Mouse (Mus musculus): Measurements from ENCODE around the gene Rabep2. TPM values are rescaled to one million over a fixed set of nuclear protein-coding genes. Genes with fewer than 3 reads are reported as not detected.
"Not testable (repeated sequence)": the region's sequence is repeated elsewhere in the genome, so short reads cannot be mapped to it uniquely, and the experiment has no call there.

The Rabep2 gene
- 23.9 and 24.2 TPM in 2 replicates for polyA plus RNA-seq (2015; fragmentation: Nextera tagmentation; extraction: Ambion mirVana)

DNA sequence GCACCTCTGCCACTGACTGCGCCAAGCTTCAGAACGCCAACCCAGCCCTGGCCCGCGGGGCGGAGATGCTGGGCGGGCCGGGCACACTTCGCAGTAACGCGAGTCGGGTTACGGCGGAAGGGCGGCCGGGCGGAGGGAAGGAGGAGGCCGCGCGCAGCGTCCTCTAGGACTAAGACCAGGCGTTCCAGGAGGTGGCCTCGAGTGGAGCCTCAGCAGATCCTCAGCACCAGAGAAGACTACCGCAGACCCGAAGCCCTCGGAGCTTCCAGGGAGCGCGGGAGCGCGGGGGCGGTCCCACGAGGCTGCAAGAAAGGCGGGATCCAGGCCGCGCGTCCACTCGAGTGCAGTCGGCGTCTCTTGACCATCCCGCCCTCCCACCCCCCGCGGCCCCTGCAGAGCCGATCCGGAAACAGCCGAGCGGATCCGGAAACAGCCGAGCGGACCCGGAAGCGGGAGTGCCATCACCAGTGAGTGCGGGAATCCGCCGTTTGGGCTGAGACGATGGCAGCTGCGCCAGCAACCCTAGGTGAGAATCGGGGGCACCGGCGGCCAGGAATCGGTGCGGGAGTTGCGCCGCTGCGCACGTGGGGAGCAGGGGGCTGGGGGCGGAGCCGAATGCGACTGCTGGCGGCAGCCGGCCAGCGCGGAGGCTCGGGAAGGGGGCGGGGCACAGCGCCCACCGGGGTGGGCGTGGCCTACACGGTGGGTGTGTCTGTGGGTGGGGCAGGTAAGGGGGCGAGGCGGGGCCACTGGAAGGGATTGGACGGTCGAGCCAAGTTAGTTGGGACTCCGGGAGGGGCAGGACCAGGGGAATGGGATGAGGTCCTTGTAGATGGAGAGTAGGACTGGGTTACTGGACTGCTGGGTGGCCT lies at the start of gene Rabep2:
Gene Rabep2 (plus strand): TSS at position 129 of the 872 bp plus-strand sequence.
- peak within 1 kb of the TSS; percentile 91 for H3K4me2 ChIP-seq (replicated peaks)
- H3K27ac ChIP-seq = peak within 1 kb of the TSS; percentile 98
- peak; percentile 96 for ATAC-seq
- H3K27me3 ChIP-seq (replicated peaks) = no peaks in the 10 kb centered on the region
- under 1% methylated on average over 80 of the region's 82 CpGs for whole genome bisulfite sequencing
- H3K9me3 ChIP-seq = no peaks in the 10 kb centered on the region
- H3K4me3 ChIP-seq (replicated peaks) = peak within 1 kb of the TSS; percentile 85
- H3K36me3 ChIP-seq = no peaks in the 10 kb centered on the region
- H3K4me1 ChIP-seq (replicated peaks) = peaks cover 9% of the 10 kb centered on the region
- peak within 1 kb of the TSS; percentile 88 for H3K9ac ChIP-seq

DNA sequence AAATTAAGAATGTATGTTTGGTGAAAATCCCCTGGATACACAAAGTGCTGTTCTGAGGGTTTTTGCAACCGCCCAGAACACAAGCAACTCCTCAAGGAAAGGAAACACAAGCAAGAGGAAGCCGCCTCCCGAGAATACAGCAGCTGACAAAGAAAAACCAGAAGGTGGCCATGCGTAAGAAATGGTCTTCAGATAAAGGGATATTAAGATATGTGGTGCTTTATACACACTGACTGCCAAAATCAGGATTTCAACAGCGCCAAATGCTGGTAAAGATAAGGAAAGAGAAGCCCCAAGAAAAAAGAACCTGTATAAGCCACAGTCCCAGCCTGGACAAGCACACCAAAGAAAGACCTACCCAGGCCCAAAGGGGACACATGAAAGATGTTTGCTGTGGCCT lies 45.0 kb upstream of the Rabep2 start:
- H3K4me3 ChIP-seq (replicated peaks) = no peak overlapping the region

DNA sequence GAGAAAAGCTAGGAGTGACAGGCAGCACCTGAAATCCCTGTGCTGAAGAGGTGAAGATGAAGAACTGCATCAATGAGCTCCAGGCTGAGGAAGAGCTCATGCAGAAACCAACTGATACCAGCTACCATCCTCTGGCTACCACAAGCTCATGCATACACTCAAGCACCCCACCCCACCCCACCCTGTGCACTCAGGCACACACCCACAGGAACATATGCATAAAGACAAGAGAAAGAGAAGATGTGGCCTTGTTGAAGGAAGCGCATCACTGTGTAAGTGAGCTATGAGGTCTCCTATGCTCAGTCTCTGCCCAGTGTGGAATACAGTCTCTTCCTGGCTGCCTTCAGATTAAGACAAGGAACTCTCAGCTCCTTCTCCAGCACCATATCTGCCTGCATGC lies 40.4 kb upstream of the Rabep2 start:
- ATAC-seq = no peak
- 97% methylated on average over 1 of the region's 1 CpGs for WGBS
- no peak overlapping the region for H3K9ac ChIP-seq
- peaks cover 12% of the 10 kb centered on the region; the same call in 1 of the 2 replicates for H3K36me3 ChIP-seq
- H3K9me3 ChIP-seq = no peaks in the 10 kb centered on the region
- no peak overlapping the region for H3K27ac ChIP-seq
- H3K27me3 ChIP-seq (replicated peaks) = no peaks in the 10 kb centered on the region
- H3K4me1 ChIP-seq (replicated peaks) = no peaks in the 10 kb centered on the region
- H3K4me3 ChIP-seq (replicated peaks) = no peak overlapping the region
- no peak overlapping the region for H3K4me2 ChIP-seq (replicated peaks)

More for the DNA sequence above, 45.0 kb upstream of the Rabep2 start:
- Histone ChIP-seq H3K9me3 (no peaks in the 10 kb centered on the region), H3K36me3 (peaks cover 4% of the 10 kb centered on the region; the same call in 1 of the 2 replicates), H3K4me1 (replicated peaks) (no peaks in the 10 kb centered on the region), H3K9ac (no peak overlapping the region), H3K27me3 (replicated peaks) (no peaks in the 10 kb centered on the region), H3K27ac (no peak overlapping the region), H3K4me2 (replicated peaks) (no peak overlapping the region)
- WGBS = 91% methylated on average over 5 of the region's 5 CpGs
- ATAC-seq = no peak

DNA sequence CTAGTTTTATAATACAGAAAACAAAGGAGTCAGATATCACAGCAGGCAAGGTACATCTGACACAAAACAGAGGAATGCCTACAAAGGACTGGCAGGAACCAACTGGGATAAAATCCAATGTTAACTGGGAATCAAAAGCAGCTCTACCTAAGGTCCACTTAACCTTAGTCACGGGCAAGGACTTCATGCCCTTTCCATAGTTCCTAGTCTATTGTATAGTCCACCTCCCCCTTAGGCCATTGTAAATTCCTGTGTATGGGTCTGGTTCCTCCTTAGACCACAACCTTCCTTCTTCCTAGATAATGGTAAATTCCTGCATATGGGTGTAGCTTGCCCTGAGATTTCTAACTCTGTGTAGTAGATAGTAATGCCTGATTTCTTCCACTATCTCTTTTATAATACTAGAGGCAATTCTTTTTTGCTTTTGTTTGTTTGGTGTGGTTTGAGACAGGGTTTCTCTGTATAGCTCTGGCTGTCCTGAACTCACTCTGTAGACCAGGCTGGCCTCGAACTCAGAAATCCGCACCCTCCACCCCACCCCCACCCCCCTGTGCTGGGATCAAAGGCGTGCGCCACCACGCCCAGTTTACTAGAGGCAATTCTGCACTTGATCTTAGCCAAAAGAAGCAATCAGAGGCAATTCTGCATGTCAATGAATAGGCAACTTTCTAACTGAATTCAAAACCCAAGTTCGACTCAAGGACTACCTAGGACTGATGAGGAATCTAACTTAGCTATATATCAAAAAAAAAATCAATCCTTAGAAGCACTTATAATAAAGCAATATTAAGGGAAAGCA lies 36.3 kb upstream of the Rabep2 start:
- H3K4me1 ChIP-seq (replicated peaks); H3K36me3 ChIP-seq; H3K4me3 ChIP-seq (replicated peaks); H3K27ac ChIP-seq; H3K9me3 ChIP-seq; H3K9ac ChIP-seq; H3K4me2 ChIP-seq (replicated peaks); H3K27me3 ChIP-seq (replicated peaks); ATAC-seq: not testable (repeated sequence)
- WGBS = 85% methylated on average over 7 of the region's 7 CpGs

DNA sequence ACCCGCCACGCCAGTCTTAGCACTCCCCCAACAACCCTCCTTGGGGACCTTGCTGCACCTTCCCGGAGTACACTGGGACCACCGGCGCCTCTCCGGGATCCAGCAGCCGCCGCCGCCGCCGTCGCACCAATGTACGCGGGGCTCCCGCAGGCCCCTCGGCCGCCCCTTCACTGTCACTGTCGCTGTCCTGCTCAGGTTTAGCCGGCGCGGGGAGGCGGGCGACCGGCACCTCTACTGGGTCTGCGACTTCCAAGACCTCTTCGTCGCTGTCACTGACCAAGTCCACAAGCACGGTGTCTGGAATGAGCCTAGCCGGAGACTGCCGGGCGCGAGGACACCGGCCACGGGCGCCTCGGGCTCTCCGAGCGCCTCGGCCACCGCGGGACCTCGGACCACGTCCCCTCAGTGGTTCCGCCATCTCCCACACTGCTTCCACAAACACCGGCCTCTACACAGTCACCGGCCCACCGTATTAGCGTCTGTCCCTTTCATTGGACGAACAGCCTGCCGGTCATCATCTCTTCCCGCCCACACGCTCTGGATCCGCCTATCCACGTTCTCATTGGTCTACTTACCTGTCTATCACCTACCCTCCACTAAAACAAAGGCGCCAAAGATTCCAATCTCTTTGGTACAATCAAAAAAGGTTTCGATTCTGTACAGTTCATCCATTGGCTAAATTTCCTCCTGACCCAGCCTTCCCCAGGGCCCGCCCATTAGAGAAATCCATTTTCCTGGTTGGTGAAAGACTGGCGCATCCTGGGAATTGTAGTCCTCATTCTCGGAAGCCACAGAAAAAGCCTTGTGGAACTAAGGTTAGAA lies 32.0 kb upstream of the Rabep2 start, which contains the start of gene Nfatc2ip:
Gene Nfatc2ip (minus strand): TSS at position 440 of the 822 bp plus-strand sequence.
- Histone ChIP-seq H3K4me1 (replicated peaks) (0 out of 2 replicates have a peak, but pooled peaks cover 2% of the 10 kb centered on the region), H3K9me3 (no peaks in the 10 kb centered on the region), H3K9ac (peak within 1 kb of the TSS; percentile 71), H3K27ac (peak within 1 kb of the TSS; percentile 6; the same call in 1 of the 2 replicates), H3K4me3 (replicated peaks) (peak within 1 kb of the TSS; percentile 85), H3K36me3 (no peaks in the 10 kb centered on the region), H3K4me2 (replicated peaks) (peak within 1 kb of the TSS; percentile 86), H3K27me3 (replicated peaks) (no peaks in the 10 kb centered on the region)
- WGBS = under 1% methylated on average over 59 of the region's 59 CpGs
- peak; percentile 100 for ATAC-seq

DNA sequence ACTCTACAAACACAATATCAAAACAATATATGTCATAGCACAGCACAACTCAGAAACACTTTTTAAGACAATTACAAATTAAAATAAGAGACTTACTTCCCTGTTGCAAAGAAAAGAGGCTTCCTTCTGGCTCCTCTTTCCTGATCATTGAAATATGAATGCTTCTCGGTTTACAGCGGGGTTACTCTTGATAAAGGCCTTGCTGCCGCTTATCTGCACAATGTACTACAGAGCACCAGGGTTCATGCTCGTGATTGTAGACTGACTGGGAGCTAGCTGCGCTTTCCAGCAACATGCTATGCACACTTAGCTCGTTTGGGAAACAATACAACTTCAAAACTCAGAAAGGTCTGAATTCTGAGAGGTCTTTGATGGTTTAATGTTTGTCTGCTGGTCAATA lies 31.3 kb upstream of the Rabep2 start:
- peak overlapping the region; percentile 33 for H3K4me2 ChIP-seq (replicated peaks)
- ATAC-seq = 0 out of 2 replicates have a peak, but pooled peaks have one; percentile 29
- H3K27ac ChIP-seq = no peak overlapping the region
- H3K9me3 ChIP-seq = no peaks in the 10 kb centered on the region
- 48% methylated on average over 6 of the region's 6 CpGs for WGBS
- no peaks in the 10 kb centered on the region for H3K36me3 ChIP-seq
- no peaks in the 10 kb centered on the region for H3K27me3 ChIP-seq (replicated peaks)
- H3K4me3 ChIP-seq (replicated peaks) = no peak overlapping the region
- H3K4me1 ChIP-seq (replicated peaks) = 0 out of 2 replicates have a peak, but pooled peaks cover 2% of the 10 kb centered on the region
- no peak overlapping the region for H3K9ac ChIP-seq

DNA sequence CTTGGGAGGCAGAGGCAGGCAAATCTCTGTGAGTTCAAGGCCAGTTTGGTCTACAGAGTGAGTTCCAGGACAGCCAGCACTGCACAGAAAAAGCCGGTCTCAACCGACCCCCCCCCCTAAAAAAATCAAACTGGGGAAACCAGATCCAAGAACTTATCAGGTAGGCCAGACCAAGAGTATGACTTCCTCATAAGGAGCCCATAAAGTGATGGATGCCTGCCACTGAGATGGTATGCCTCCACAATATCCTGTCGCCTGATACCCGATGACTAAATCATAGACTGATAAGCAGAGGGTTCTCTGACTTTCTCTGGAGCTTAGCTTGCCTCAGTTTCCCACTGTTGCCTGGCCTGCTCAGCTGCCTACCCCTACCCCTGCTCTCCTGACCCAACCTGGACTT lies 30.7 kb upstream of the Rabep2 start:
- Histone ChIP-seq H3K4me1 (replicated peaks) (0 out of 2 replicates have a peak, but pooled peaks cover 2% of the 10 kb centered on the region), H3K9ac (no peak overlapping the region), H3K27me3 (replicated peaks) (no peaks in the 10 kb centered on the region), H3K27ac (no peak overlapping the region), H3K9me3 (no peaks in the 10 kb centered on the region), H3K4me2 (replicated peaks) (no peak overlapping the region), H3K36me3 (no peaks in the 10 kb centered on the region), H3K4me3 (replicated peaks) (no peak overlapping the region)
- no peak for ATAC-seq
- 86% methylated on average over 4 of the region's 4 CpGs for WGBS

DNA sequence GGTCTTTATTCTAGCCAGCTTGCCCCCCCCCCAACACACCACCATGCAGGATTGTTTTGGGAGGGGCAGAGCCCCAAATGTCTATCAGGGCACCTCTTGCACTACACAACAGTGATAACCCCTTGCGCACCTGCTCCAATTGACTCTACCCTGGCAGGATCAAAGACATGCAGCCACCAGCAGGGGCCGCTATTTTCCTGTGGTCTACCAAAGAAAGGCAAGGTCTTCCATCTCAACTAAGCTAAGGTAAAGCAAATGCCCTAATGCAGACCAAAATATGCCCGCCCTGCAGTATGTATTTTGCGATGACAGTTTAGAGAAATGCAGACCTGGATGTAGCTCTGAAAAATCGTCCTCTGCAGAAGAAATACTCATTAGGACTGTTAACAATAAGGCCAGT lies 29.0 kb upstream of the Rabep2 start:
- Histone ChIP-seq H3K4me2 (replicated peaks) (no peak overlapping the region), H3K27ac (no peak overlapping the region), H3K9me3 (no peaks in the 10 kb centered on the region), H3K36me3 (no peaks in the 10 kb centered on the region), H3K4me3 (replicated peaks) (no peak overlapping the region), H3K9ac (no peak overlapping the region), H3K4me1 (replicated peaks) (0 out of 2 replicates have a peak, but pooled peaks cover 2% of the 10 kb centered on the region), H3K27me3 (replicated peaks) (no peaks in the 10 kb centered on the region)
- ATAC-seq = no peak
- 12% methylated on average over 5 of the region's 5 CpGs for WGBS

DNA sequence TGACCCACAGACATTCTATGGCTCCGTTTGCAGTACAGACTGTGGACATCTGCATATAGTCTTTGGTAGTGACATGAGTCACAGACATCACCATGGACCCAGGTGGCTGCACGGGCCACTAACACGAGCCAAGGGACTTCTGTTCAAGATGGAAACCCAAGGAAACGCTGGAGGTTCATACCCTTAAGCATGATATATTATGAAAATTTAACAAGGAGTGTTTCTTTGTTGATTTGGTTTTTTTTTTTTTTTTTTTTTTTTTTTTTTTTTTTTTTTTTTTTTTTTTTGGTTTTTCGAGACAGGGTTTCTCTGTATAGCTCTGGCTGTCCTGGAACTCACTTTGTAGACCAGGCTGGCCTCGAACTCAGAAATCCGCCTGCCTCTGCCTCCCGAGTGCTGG lies 26.0 kb upstream of the Rabep2 start:
- not testable (repeated sequence) for ATAC-seq; H3K9me3 ChIP-seq; H3K36me3 ChIP-seq; H3K27ac ChIP-seq; H3K27me3 ChIP-seq (replicated peaks); H3K9ac ChIP-seq; H3K4me1 ChIP-seq (replicated peaks); H3K4me2 ChIP-seq (replicated peaks); H3K4me3 ChIP-seq (replicated peaks)
- 80% methylated on average over 8 of the region's 8 CpGs for WGBS

DNA sequence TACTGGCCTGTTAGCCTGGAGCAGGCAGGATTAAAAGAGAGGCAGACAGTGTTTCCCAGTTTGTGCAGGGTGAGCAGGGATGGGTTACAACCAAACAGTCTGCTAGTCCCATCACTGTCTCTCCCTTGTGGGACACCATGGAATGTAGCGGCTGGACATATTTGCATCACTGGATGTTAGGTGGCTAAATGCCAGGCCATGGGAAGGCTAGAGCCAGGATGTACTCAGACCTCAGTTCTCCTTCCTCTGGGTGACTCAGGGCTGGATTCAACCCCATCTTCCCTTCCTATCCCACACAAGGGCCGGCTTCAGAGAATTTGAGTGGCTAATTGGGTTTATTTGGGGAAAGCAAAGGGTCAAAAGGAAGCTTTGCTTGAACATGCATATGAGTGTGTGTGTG lies 19.9 kb upstream of the Rabep2 start:
- Histone ChIP-seq H3K36me3 (no peaks in the 10 kb centered on the region), H3K4me1 (replicated peaks) (no peaks in the 10 kb centered on the region), H3K9me3 (no peaks in the 10 kb centered on the region), H3K27ac (no peak overlapping the region), H3K4me2 (replicated peaks) (no peak overlapping the region), H3K27me3 (replicated peaks) (0 out of 2 replicates have a peak, but pooled peaks cover 4% of the 10 kb centered on the region), H3K9ac (no peak overlapping the region), H3K4me3 (replicated peaks) (no peak overlapping the region)
- 67% methylated on average over 2 of the region's 2 CpGs for WGBS
- no peak for ATAC-seq

DNA sequence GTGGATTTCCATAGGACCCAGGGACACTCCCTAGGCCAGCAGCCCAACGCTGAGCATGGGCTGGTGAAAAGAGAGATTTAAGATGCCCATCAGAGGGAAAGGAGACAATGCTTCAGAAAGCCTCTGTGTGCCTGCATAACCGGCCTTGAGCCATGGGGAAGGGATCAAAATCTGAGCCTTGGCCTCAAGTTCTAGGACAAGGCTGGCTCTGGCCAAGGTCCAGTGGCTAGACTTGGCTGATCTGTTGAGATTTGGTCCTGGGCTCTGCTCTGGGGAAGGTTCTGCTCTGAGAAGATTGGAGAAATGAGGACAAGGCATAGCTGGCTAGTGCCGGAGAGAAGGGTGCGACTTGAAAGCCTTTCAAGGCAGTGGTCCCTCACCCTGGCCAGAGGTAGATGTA lies 17.5 kb upstream of the Rabep2 start:
- ATAC-seq = no peak
- no peaks in the 10 kb centered on the region for H3K36me3 ChIP-seq
- H3K9me3 ChIP-seq = no peaks in the 10 kb centered on the region
- H3K4me3 ChIP-seq (replicated peaks) = no peak overlapping the region
- no peaks in the 10 kb centered on the region for H3K4me1 ChIP-seq (replicated peaks)
- H3K27me3 ChIP-seq (replicated peaks) = 0 out of 2 replicates have a peak, but pooled peaks cover 5% of the 10 kb centered on the region
- H3K4me2 ChIP-seq (replicated peaks) = no peak overlapping the region
- no peak overlapping the region for H3K27ac ChIP-seq
- WGBS = 88% methylated on average over 4 of the region's 4 CpGs
- H3K9ac ChIP-seq = no peak overlapping the region
